Mouse (Mus musculus) fibroblast of lung, adult 2 months (primary cell): ENCODE measurements around the gene Tmprss7.

Source experiments
- DNase-seq: peaks from one replicate; pipeline ENCODE4 v3.0.0-alpha.2; 2011; ENCODE audit warnings: low read depth

The Tmprss7 gene

GRCm38 (mm10) chr16:45685295-45685694 is 8.2 kb downstream of the Tmprss7 start:
- DNase-seq, result no peak

- DNase-seq, result peak; percentile 23
Measured at GRCm38 (mm10) chr16:45684815-45685214, 8.6 kb downstream of the Tmprss7 start.

GRCm38 (mm10) chr16:45676462-45676861 is 17.0 kb downstream of the Tmprss7 start:
- DNase-seq, result no peak

GRCm38 (mm10) chr16:45670005-45670404 is 23.5 kb downstream of the Tmprss7 start:
- no peak for DNase-seq

GRCm38 (mm10) chr16:45668178-45668577 is 25.3 kb downstream of the Tmprss7 start:
- DNase-seq, result no peak

GRCm38 (mm10) chr16:45666136-45666535 is 27.3 kb downstream of the Tmprss7 start:
- no peak for DNase-seq

GRCm38 (mm10) chr16:45662381-45662780 is 31.1 kb downstream of the Tmprss7 start:
- no peak for DNase-seq

- no peak for DNase-seq
Measured at GRCm38 (mm10) chr16:45659596-45659995, 33.9 kb downstream of the Tmprss7 start.

- DNase-seq, result no peak
Measured at GRCm38 (mm10) chr16:45658248-45658647, 35.2 kb downstream of the Tmprss7 start.

- DNase-seq, result no peak
Measured at GRCm38 (mm10) chr16:45657574-45658159, 35.8 kb downstream of the Tmprss7 start.

- no peak for DNase-seq
Measured at GRCm38 (mm10) chr16:45654465-45654864, 39.0 kb downstream of the Tmprss7 start.

- DNase-seq, result no peak
Measured at GRCm38 (mm10) chr16:45653934-45654332, 39.5 kb downstream of the Tmprss7 start, which contains the start of gene BC016579. TSS of gene BC016579 (minus strand) at chr16:45654068.

- DNase-seq, result no peak
Measured at GRCm38 (mm10) chr16:45653009-45653933, 40.2 kb downstream of the Tmprss7 start.

- no peak for DNase-seq
Measured at GRCm38 (mm10) chr16:45651497-45651896, 42.0 kb downstream of the Tmprss7 start.

- no peak for DNase-seq
Measured at GRCm38 (mm10) chr16:45644380-45644779, 49.1 kb downstream of the Tmprss7 start.

- DNase-seq, result no peak
Measured at GRCm38 (mm10) chr16:45643944-45644343, 49.5 kb downstream of the Tmprss7 start.

GRCm38 (mm10) chr16:45641301-45641700 is 52.2 kb downstream of the Tmprss7 start:
- no peak for DNase-seq

- no peak for DNase-seq
Measured at GRCm38 (mm10) chr16:45640070-45640762, 53.2 kb downstream of the Tmprss7 start.

GRCm38 (mm10) chr16:45635826-45636225 is 57.6 kb downstream of the Tmprss7 start:
- DNase-seq, result no peak

- DNase-seq, result no peak
Measured at GRCm38 (mm10) chr16:45632420-45632819, 61.0 kb downstream of the Tmprss7 start.

GRCm38 (mm10) chr16:45630347-45630960 is 63.0 kb downstream of the Tmprss7 start:
- no peak for DNase-seq

- no peak for DNase-seq
Measured at GRCm38 (mm10) chr16:45629497-45630105, 63.9 kb downstream of the Tmprss7 start.
